Mouse (Mus musculus) retina, postnatal 1 day (tissue): ENCODE data around the gene Dennd1b.
A peak's percentile ranks its signal among the peaks of the same experiment; 100 is the strongest.

Experiments used
- DNase-seq: peaks from one replicate; pipeline ENCODE4 v3.0.0-alpha.2; 2012

Gene Dennd1b

GRCm38 (mm10) chr1:139087564-139087963, 124.3 kb downstream of the Dennd1b start:
- no peak for DNase-seq

DNA sequence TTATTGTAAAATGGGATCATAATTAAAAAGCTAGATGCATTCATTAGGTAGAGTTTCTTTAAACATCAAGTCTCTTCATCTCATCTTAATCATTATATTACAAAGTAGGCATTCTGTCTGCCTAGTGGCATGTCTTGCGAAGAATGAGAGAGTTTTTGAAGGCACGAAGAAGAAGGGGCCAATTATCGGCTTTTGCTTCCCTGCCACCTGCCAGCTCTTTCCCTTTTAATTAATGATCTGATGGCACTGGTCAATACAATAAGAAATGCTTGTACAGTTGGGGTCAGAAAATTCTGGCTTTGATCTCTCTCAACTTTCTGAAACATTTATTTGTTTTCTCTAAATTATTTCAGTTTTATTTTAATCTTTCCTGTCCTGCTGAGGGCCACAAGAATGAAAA, 127.5 kb downstream of the Dennd1b start:
- peak; percentile 66 for DNase-seq

DNA sequence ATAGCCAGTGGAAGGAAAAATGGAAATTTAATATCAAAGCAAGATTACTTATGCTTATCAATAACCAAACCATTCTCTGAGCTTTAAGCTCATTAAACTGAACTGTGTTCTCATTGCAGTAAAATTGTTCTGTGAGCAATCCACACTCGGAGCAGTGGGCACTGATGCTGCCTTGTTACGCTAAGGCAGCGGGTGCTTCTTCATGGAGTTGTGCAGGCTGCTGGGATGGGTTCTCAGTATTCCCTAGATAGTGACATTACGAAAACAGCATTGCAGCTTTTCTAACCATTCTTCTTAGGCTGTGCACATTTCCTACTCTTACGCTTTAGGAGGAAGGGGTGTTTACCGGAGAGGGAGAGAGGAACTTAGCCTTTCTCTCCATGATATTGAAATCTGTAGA, 128.5 kb downstream of the Dennd1b start:
- no peak for DNase-seq

GRCm38 (mm10) chr1:139092144-139092543, 128.9 kb downstream of the Dennd1b start:
- DNase-seq: no peak

DNA sequence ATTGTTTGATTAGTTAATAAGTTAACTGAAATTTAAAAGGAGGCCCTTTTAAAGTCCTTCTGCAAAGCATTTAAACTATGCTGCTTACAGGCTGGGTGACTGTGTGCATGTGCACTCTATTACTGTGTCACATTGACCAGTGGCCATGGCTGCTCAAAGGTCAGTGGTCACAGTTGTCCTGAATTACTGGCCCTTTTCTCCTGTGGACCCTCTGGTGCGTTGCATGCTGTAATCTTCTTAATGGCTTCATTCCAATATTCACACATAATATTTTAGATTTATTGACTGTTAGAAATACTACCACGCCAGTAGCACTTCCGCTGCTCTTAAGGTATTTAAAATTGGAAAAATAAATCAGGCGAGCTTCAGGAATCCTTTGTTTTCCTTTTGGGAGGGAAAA, 129.5 kb downstream of the Dennd1b start:
- DNase-seq: no peak

DNA sequence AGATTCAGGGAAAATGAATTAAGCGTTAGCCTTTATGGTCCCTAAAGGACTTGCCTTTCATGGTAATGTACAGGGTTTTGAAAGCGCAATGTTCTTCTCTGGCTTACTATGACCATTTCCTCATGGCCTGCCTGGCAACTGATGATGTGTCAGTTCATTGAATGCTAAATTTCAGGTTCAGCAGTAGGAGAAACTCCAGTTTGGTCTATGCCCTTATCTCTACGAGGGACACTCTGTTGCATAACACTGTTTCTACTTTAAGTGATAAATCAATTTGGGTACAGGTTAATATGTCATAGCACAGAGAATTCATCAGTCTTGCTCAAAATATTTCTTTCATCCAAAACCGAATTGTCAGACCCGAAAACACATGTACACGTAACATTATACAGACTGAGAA, 133.1 kb downstream of the Dennd1b start:
- no peak for DNase-seq

DNA sequence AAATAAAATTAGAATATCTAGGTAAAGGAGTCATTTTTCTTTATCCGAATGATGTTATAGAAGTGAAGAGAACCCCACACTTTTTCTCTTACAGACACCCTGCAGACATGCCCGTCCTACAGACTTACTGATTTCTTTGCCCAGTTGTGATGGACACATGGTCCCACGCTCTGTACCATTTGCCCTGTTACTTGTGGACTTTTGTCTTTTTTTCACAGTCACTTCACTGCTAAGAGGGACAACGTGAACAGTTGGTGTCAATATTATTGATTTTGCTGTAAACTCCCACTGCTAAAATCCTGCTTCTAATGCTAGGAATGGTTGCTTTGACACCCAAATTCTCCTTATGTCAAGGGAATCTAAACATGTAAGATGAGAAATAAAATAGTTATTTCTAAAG, 134.9 kb downstream of the Dennd1b start:
- no peak for DNase-seq

DNA sequence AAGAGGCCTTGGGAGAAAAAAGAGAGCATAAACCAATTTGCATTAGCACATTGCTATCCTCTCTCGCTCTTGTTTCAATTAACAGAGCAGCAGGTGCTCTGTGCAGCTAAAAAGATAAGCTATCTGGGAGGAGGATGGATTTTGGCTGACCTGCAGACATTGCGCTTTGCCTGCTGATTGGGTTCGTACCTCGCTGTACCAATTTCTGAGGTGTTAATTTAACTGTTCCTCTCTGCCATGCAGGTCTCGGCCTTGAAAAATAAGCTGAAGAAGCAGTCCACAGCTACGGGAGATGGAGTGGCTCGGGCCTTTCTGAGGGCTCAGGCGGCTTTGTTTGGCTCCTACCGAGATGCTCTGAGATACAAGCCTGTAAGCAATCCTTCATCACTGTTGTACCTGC, 138.5 kb downstream of the Dennd1b start:
- no peak for DNase-seq

DNA sequence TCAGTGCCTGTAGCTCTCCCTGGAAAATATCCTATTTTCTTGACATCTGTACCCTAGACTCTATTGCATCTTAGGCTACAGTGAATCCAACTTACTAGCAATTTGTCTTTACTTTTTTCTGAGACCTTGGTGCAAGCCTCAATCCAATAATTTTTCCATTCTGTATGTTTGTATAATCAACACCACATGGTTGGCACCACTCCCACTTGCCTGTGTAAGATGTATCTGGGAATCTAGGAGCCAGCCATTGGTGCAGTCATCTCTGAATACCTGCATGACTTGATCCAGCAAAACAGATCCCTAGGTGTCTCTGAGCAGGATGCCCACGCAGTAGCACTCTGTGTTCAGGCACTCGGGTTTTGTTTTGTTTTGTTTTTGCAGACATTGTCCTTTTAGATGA, 145.0 kb downstream of the Dennd1b start:
- DNase-seq: no peak

DNA sequence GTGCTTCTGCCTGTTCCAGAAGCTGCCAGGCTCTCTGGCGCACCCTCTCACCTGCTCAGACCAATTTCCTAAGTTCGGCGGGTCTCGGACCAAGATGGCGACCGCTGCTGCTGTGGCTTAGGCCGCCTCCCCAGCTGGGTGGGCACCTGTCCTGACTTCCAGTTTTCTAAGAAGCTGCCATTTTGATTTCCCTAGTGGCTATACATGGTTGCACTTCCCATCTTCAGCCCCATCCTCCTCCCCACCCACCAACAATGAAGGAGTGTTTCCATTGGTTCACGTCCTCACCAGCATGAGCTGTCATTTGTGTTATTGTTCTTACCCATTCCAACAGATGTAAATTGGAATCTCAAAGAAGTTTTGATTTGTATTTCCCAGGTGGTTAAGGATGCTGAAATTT, 159.4 kb downstream of the Dennd1b start:
- DNase-seq: no peak

- peak; percentile 11 for DNase-seq
These were observed 176.4 kb downstream of the Dennd1b start for GRCm38 (mm10) chr1:139139644-139140043.

- no peak for DNase-seq
These were observed 182.3 kb downstream of the Dennd1b start for GRCm38 (mm10) chr1:139145516-139145915.

- no peak for DNase-seq
These were observed 183.1 kb downstream of the Dennd1b start for GRCm38 (mm10) chr1:139146306-139146705.

GRCm38 (mm10) chr1:139153006-139153405, 189.8 kb downstream of the Dennd1b start:
- DNase-seq: peak; percentile 15

DNA sequence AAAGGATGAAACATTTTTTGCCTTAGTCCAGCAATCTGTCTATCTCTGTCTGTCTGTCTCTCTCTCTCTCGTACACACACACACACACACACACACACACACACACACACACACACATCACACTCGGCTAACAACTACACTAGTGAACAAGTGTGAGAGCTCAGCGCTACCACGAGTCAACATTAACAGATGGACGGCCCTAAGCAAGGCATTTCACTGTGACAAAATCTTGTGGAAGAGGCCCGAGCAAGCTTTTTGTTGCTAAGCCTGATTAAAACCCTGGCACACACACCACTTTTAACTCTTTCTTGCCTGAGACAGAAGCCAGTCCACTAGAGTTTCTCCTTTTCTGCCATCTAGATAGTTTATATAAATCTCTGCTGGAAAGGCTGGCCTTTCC, 190.3 kb downstream of the Dennd1b start:
- DNase-seq: peak; percentile 59

DNA sequence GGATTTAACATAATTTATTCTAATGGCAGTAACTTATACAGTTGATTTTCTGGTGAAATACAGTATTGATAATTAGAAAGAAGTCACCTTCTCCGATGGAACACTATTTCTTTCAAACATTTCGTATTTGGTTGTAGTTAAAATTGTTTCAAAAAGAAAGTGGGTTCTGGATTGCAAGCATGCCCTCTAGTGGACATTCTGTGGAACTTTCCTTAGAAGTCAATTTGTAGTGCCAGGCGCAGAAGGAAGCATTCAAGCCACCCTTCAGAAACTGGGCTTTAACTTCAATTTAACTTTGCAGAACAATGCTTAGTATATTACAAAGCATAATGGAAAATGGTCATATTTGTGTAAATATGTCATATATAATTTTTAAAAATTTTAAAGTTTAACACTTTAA, 193.2 kb downstream of the Dennd1b start:
- peak; percentile 56 for DNase-seq

GRCm38 (mm10) chr1:139161619-139162018, 198.4 kb downstream of the Dennd1b start:
- peak; percentile 65 for DNase-seq

DNA sequence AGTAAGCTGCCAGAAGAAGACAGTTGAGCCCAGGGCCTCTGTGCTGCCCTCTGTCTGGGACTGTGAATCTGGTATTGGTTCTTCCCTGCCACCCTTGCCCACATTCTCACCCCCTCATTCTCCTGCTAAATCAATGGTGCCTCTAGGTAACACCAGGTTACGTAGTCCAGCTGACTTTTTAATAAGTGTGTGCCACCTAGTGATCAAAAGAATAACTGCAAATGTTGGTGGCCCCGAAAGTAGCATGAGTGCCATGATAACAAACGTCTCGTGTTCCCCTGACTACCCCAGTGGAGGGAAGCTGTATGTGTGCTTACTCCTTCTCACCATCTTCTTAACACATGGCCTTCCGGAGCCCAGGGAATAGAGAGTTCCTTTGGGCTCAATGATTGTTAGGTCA, 199.6 kb downstream of the Dennd1b start:
- peak; percentile 73 for DNase-seq

DNA sequence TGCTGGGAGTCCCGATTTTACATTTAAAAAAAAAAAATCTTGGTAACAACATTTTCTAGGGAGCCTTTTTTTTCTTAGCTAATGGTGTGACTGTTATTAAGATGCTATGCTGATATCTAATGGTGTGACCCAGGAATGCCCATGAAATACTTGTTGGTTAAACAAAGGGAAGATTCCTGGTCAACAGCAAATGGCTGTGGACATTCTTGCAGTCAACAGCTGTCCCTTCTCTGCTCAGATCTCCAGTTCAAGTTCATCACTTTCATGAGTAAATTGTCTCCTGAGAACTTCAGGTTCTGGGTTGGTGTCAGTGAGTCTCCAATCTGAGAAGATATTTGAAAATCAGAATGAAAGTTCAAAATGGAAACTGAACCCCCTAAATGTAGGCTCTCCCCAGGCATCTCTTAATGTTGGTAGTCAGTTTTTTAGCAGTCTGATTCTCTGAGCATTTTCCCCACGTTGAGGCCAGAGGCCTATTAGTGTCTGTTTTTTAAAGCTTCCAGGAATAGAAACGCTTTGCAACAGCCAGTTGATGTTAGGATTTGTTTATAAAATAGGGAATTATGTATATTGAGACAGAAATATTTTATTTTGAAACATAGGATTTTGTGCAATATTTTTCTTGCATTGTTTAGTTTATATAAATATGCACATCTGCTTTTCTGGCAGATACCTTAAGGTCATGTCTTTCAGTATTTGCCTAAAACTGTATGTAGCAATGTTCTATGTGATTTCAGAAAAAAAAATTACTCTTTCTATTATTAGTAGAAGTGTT, 211.0 kb downstream of the Dennd1b start:
- no peak for DNase-seq

DNA sequence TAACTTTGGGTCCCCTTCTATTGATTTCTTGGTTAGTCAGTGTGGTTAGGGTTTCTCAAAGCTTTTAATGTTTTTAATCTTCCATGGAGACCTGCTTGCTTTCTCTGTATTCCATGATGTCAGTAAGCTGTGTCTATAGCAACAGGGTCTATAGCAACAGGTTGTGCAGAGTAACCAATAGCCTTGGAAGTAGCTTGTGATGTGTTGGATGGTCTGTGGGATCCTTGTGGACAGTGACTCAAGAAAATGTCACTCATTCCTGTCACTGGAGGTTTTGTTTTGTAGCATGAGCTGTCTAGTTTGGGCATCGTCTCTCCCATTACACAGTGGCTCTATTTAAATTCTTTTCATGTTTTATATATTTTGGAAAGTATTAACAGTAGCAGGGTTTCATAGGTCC, 216.5 kb downstream of the Dennd1b start:
- DNase-seq: no peak

- DNase-seq: no peak
These were observed 217.4 kb downstream of the Dennd1b start for GRCm38 (mm10) chr1:139180481-139181149.

DNA sequence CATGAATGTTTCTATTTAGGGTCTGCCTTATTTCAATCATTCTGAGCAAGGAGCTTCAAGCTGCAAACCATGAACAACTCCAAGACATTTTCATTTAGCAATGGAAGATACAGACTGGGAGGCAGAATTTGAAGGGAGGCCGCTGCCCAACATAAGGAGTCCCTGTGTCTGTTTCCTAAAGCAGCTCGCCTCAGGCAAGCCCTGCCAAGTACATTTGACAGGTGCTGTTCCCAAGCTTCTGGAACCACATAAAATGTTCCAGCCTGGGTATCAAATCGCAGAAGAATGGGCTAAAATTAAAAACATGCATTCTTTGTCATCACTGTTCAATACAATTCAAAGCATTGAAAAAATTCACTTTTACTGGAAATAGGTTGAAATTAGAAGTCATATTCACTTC, 229.4 kb downstream of the Dennd1b start:
- DNase-seq: no peak

GRCm38 (mm10) chr1:139194011-139194410, 230.8 kb downstream of the Dennd1b start:
- DNase-seq: peak; percentile 11

GRCm38 (mm10) chr1:139194428-139195028, 231.3 kb downstream of the Dennd1b start:
- peak; percentile 6 for DNase-seq
